Mouse (Mus musculus): ENCODE measurements at regions not wholly inside any gene's neighbourhood (a gene's known extent, or its start where the extent isn't known, plus 50 kb on each side); places are given as distances from the start of the nearest gene placed in this dataset.

DNA sequence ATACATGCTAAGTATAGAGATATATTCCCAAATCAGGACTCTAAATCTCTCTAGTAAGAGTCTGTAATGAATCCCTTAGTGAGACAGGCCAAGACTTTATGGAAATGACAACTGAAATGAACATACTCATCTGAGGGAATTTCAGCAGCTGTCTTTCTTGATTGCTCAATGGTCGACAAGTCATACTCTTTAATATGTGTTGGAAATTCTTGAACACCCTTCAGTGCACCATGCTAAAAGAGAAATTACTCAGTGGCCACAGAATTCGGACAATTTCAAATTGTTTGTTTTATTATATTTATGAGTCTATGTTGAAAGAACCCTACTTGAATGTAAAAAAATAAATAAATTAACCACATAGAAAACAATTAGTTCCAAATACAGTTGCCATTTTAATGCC, 802.1 kb downstream of the Nr2f2 start:
- DNase-seq: no peak

DNA sequence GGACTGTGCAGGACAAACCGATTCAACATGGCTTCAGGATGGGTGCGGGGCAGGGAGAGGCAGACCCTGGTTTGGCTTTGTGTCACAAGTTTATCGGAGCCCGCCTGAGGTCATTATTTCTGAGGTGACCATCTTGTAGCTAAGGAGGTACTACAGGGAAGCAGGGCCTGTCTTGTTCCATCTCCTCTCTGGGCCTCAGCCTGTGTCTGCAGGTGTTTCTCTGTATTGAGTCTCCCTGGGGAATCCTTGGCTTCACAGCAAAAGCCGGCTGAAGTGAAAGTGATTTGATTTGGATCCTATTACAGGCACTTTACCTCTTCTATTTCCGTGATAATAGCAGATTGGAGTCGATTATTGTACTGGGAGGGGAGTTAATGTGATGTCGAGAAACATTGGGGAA, 805.7 kb upstream of the Arrdc4 start:
- DNase-seq: peak; percentile 19

DNA sequence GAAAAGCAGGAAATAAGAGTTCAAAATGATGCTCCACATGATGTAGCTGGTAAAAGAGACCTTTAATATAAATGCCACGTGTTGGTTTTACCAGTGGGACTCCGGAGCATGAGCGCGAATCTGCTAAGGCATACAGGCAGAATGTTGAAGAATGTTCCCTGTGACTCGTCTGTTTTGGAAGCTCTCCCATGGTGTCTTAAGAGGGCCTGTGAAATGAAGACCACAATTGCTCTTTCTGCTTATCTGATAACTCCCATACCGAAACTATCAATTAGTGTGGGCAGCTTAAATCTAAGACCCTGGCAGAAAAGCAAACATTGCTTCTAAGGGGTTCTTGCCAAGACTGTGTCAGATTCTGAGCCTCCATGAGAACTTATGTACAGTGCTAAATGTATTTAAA, 804.9 kb upstream of the Arrdc4 start:
- DNase-seq: no peak

DNA sequence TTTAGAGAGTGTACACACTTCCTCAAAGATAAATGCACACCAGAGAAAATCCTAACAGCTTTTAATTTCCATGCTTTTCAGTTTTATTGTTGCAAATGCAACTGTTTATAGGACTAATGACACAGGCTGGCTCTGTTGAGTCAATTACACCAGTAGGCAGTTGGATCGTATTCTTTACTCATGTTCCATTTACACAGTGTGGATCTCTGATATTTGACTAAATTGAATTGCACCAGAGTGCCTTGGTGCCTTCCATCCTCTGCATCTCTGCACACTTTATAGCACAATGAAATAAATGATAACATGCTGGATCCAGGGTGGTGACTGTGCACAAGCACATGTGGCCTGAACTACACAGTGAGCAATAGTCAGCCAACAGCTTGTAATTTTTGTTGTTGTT, 787.0 kb upstream of the Arrdc4 start:
- no peak for DNase-seq

GRCm38 (mm10) chr7:69513966-69514365, 764.9 kb upstream of the Arrdc4 start:
- DNase-seq: peak; percentile 27

- DNase-seq: no peak
Measured at GRCm38 (mm10) chr7:69510389-69510788, 761.3 kb upstream of the Arrdc4 start.

- DNase-seq: peak; percentile 34
Measured at GRCm38 (mm10) chr7:69493062-69493930, 744.3 kb upstream of the Arrdc4 start.

DNA sequence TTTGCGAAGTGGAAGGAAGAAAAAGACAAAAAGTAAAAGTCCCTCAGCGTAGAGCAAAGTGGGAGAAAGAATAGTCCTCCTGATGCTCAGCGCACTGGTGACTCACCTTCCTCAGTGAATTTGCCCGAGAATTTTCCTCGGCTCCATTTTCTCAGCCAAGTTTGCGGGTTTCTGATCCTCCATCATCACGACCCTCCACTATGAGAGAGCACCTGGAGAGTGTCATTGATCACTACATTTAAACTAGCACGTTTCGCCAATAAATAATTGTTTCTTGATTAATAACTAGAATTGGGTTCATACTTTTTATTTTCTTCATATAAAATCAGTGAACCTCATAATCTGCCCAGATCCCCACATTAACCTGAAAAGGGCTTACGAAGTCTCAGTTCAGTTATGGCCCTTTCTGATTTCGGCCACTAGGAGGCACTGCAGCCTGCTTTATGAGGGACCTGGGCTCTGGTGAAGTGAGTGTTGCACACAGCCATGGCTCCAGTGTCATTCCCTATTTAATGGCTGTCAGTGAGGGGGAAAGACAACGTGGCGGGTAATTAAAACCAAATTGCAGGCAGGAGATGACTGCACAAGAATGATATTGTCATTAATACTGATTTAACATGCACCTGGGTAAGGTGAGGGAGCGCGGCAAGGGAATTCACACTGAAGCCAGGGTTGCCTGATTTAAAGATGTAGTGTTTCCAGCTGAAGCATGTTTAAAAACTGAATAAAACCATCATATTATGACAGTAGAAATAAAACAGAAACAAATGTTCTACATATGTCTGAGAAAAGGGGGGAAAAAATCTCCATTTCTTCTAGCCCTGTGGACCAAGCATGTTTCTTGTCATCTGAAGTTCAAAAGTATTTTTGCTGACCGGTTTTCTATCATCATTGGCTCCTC, 741.8 kb upstream of the Arrdc4 start:
- DNase-seq: peak; percentile 87

- peak; percentile 13 for DNase-seq
Measured at GRCm38 (mm10) chr7:69488630-69489029, 739.6 kb upstream of the Arrdc4 start.

DNA sequence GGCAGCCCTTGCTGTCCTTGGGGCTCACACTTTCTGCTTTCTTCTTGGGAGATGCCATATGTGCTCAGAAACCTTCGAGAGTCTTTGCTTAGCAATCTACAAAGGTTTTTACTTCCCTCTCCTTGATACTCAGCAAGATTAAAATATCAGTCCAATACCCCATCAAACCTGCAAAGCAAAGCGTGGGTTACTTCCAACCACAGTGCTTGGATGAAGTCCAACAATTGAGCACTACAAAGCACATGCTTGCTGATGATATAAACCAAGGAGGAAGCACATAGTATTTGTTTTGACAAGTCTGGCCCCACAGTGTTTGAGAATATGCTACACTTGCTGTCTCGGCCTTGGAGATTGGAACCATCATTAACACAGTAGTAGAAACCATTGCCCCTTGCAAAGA, 738.1 kb upstream of the Arrdc4 start:
- no peak for DNase-seq

- DNase-seq: no peak
Measured at GRCm38 (mm10) chr7:69484552-69484951, 735.5 kb upstream of the Arrdc4 start.

All from embryo, embryonic 11 days (tissue).